Mouse (Mus musculus): ENCODE results near the gene Scn5a.

- TF ChIP-seq CTCF (IDR thresholded peaks at IDR 0.05; ENCODE audit: borderline replicate concordance, insufficient read depth, low read depth, low read length) = no peak
- TF ChIP-seq POLR2A (IDR thresholded peaks at IDR 0.05; ENCODE audit: borderline replicate concordance, insufficient read depth, low read length) = no peak
Observed at GRCm38 (mm10) chr9:119570652-119571051, 8.2 kb downstream of the Scn5a start.
